Mouse (Mus musculus): ENCODE data around the gene Nsd1. TPM values are rescaled to one million over a fixed set of nuclear protein-coding genes. Genes with fewer than 3 reads are reported as not detected.

The Nsd1 gene
- polyA plus RNA-seq, 1 experiment from 2014 or later: 41.3 TPM

- no peak for DNase-seq (ENCODE audit: low spot score)
- Histone ChIP-seq H3K9me3 (ENCODE audit: control insufficient read depth, low read length) (no peaks in the 10 kb centered on the region), H3K4me2 (no peak overlapping the region), H3K4me1 (replicated peaks; ENCODE audit: control insufficient read depth, insufficient read depth, low read length) (peaks cover 9% of the 10 kb centered on the region), H3K9ac (ENCODE audit: low read depth, low read length) (no peak overlapping the region), H3K4me3 (ENCODE audit: low read depth, low read length) (no peak overlapping the region), H3K36me3 (ENCODE audit: control insufficient read depth, insufficient read depth, low read length) (no peaks in the 10 kb centered on the region), H3K27ac (ENCODE audit: low read depth, low read length) (no peak overlapping the region), H3K27me3 (replicated peaks; ENCODE audit: control insufficient read depth, insufficient read depth, low read length) (no peaks in the 10 kb centered on the region)
- 70% methylated on average over 9 of the region's 11 CpGs for WGBS
- no peak for ATAC-seq (replicated peaks; ENCODE audit: low FRiP score)
Measured at GRCm38 (mm10) chr13:55204667-55205389, 4.8 kb upstream of the Nsd1 start.

- ATAC-seq (replicated peaks; ENCODE audit: low FRiP score): no peak
- no peak overlapping the region for H3K4me3 ChIP-seq (ENCODE audit: low read depth, low read length)
- no peak for DNase-seq (ENCODE audit: low spot score)
- 87% methylated on average over 6 of the region's 6 CpGs for WGBS
- H3K36me3 ChIP-seq (ENCODE audit: control insufficient read depth, insufficient read depth, low read length): no peaks in the 10 kb centered on the region
- peaks cover 16% of the 10 kb centered on the region for H3K4me1 ChIP-seq (replicated peaks; ENCODE audit: control insufficient read depth, insufficient read depth, low read length)
- H3K9ac ChIP-seq (ENCODE audit: low read depth, low read length): no peak overlapping the region
- H3K27ac ChIP-seq (ENCODE audit: low read depth, low read length): no peak overlapping the region
- no peak overlapping the region for H3K4me2 ChIP-seq
- no peaks in the 10 kb centered on the region for H3K27me3 ChIP-seq (replicated peaks; ENCODE audit: control insufficient read depth, insufficient read depth, low read length)
- H3K9me3 ChIP-seq (ENCODE audit: control insufficient read depth, low read length): no peaks in the 10 kb centered on the region
Measured at GRCm38 (mm10) chr13:55205448-55206205, 4.0 kb upstream of the Nsd1 start.

- no peak overlapping the region; the same call in 1 of the 2 replicates for H3K9ac ChIP-seq (ENCODE audit: low read depth, low read length)
- no peaks in the 10 kb centered on the region for H3K27me3 ChIP-seq (replicated peaks; ENCODE audit: control insufficient read depth, insufficient read depth, low read length)
- DNase-seq (ENCODE audit: low spot score) (no peak), ATAC-seq (replicated peaks; ENCODE audit: low FRiP score) (no peak)
- 68% methylated on average over 13 of the region's 13 CpGs for WGBS
- no peaks in the 10 kb centered on the region for H3K9me3 ChIP-seq (ENCODE audit: control insufficient read depth, low read length)
- peak overlapping the region; percentile 98; the same call in 1 of the 2 replicates for H3K27ac ChIP-seq (ENCODE audit: low read depth, low read length)
- peak overlapping the region; percentile 63; the same call in 1 of the 2 replicates for H3K4me3 ChIP-seq (ENCODE audit: low read depth, low read length)
- H3K4me2 ChIP-seq: no peak overlapping the region
- no peaks in the 10 kb centered on the region for H3K36me3 ChIP-seq (ENCODE audit: control insufficient read depth, insufficient read depth, low read length)
- H3K4me1 ChIP-seq (replicated peaks; ENCODE audit: control insufficient read depth, insufficient read depth, low read length): peaks cover 30% of the 10 kb centered on the region
Measured at GRCm38 (mm10) chr13:55208837-55209648, 539 bp upstream of the Nsd1 start.

- H3K36me3 ChIP-seq (ENCODE audit: control insufficient read depth, insufficient read depth, low read length): no peaks in the 10 kb centered on the region; the same call in 1 of the 2 replicates
- no peaks in the 10 kb centered on the region for H3K27me3 ChIP-seq (replicated peaks; ENCODE audit: control insufficient read depth, insufficient read depth, low read length)
- peaks cover 42% of the 10 kb centered on the region for H3K4me1 ChIP-seq (replicated peaks; ENCODE audit: control insufficient read depth, insufficient read depth, low read length)
- DNase-seq (ENCODE audit: low spot score): peak; percentile 76
- peak overlapping the region; percentile 96 for H3K9ac ChIP-seq (ENCODE audit: low read depth, low read length)
- peak overlapping the region; percentile 98 for H3K27ac ChIP-seq (ENCODE audit: low read depth, low read length)
- no peaks in the 10 kb centered on the region for H3K9me3 ChIP-seq (ENCODE audit: control insufficient read depth, low read length)
- H3K4me2 ChIP-seq: peak overlapping the region; percentile 97
- peak; percentile 32 for ATAC-seq (replicated peaks; ENCODE audit: low FRiP score)
- under 1% methylated on average over 65 of the region's 77 CpGs for WGBS
- H3K4me3 ChIP-seq (ENCODE audit: low read depth, low read length): peak overlapping the region; percentile 63
Measured at GRCm38 (mm10) chr13:55210193-55210970, 800 bp downstream of the Nsd1 start.

- Histone ChIP-seq H3K27me3 (replicated peaks; ENCODE audit: control insufficient read depth, insufficient read depth, low read length) (no peaks in the 10 kb centered on the region), H3K9ac (ENCODE audit: low read depth, low read length) (peak overlapping the region; percentile 96), H3K4me3 (ENCODE audit: low read depth, low read length) (peak overlapping the region; percentile 63), H3K9me3 (ENCODE audit: control insufficient read depth, low read length) (no peaks in the 10 kb centered on the region), H3K4me1 (replicated peaks; ENCODE audit: control insufficient read depth, insufficient read depth, low read length) (peaks cover 47% of the 10 kb centered on the region), H3K36me3 (ENCODE audit: control insufficient read depth, insufficient read depth, low read length) (no peaks in the 10 kb centered on the region; the same call in 1 of the 2 replicates), H3K4me2 (peak overlapping the region; percentile 97), H3K27ac (ENCODE audit: low read depth, low read length) (peak overlapping the region; percentile 98)
- DNase-seq (ENCODE audit: low spot score) (peak; percentile 85), ATAC-seq (replicated peaks; ENCODE audit: low FRiP score) (peak; percentile 61)
- under 1% methylated on average over 17 of the region's 17 CpGs for WGBS
Measured at GRCm38 (mm10) chr13:55210971-55211220, 1.3 kb downstream of the Nsd1 start.

GRCm38 (mm10) chr13:55211221-55212010, 1.8 kb downstream of the Nsd1 start:
- H3K4me2 ChIP-seq: peak overlapping the region; percentile 97
- WGBS: under 1% methylated on average over 40 of the region's 93 CpGs
- H3K27me3 ChIP-seq (replicated peaks; ENCODE audit: control insufficient read depth, insufficient read depth, low read length): no peaks in the 10 kb centered on the region
- peaks cover 50% of the 10 kb centered on the region for H3K4me1 ChIP-seq (replicated peaks; ENCODE audit: control insufficient read depth, insufficient read depth, low read length)
- peak overlapping the region; percentile 96 for H3K9ac ChIP-seq (ENCODE audit: low read depth, low read length)
- peak overlapping the region; percentile 63 for H3K4me3 ChIP-seq (ENCODE audit: low read depth, low read length)
- no peaks in the 10 kb centered on the region; the same call in 1 of the 2 replicates for H3K36me3 ChIP-seq (ENCODE audit: control insufficient read depth, insufficient read depth, low read length)
- ATAC-seq (replicated peaks; ENCODE audit: low FRiP score) (peak; percentile 81), DNase-seq (ENCODE audit: low spot score) (peak; percentile 93)
- H3K27ac ChIP-seq (ENCODE audit: low read depth, low read length): peak overlapping the region; percentile 98
- H3K9me3 ChIP-seq (ENCODE audit: control insufficient read depth, low read length): no peaks in the 10 kb centered on the region

- Histone ChIP-seq H3K4me2 (peak overlapping the region; percentile 97), H3K4me3 (ENCODE audit: low read depth, low read length) (peak overlapping the region; percentile 63), H3K4me1 (replicated peaks; ENCODE audit: control insufficient read depth, insufficient read depth, low read length) (peaks cover 51% of the 10 kb centered on the region), H3K9ac (ENCODE audit: low read depth, low read length) (peak overlapping the region; percentile 79), H3K27ac (ENCODE audit: low read depth, low read length) (peak overlapping the region; percentile 98), H3K9me3 (ENCODE audit: control insufficient read depth, low read length) (no peaks in the 10 kb centered on the region), H3K27me3 (replicated peaks; ENCODE audit: control insufficient read depth, insufficient read depth, low read length) (no peaks in the 10 kb centered on the region), H3K36me3 (ENCODE audit: control insufficient read depth, insufficient read depth, low read length) (peaks cover under 1% of the 10 kb centered on the region; the same call in 1 of the 2 replicates)
- 2% methylated on average over 8 of the region's 32 CpGs for WGBS
- ATAC-seq (replicated peaks; ENCODE audit: low FRiP score) (peak; percentile 28), DNase-seq (ENCODE audit: low spot score) (no peak)
Measured at GRCm38 (mm10) chr13:55212011-55212360, 2.4 kb downstream of the Nsd1 start.

Measured in liver, embryonic 11.5 days (tissue).